10 mouse cellular contexts compared by ENCODE assay signal in genomic region chr19:28087607-28088546, GRCm38 (mm10).
DNase-seq lines count a peak whose midpoint lies in the region; ATAC-seq and TF ChIP-seq lines count a peak whose summit lies in the region.
"Had no signal": no experiment of that assay in that cellular context is flagged by ENCODE, and none has a peak within 500 bp of the region (broad histone marks: within the 10 kb centered on the region; RNA-seq: fewer than 3 reads in every experiment).

No protein-coding gene starts in this region.

- H3K4me3 ChIP-seq in hindbrain, embryonic 10.5 days: no peak overlapping the region
- H3K4me3 ChIP-seq in hindbrain, embryonic 11.5 days (ENCODE audit: low read depth, low read length): no peak overlapping the region
- no peak overlapping the region for H3K4me3 ChIP-seq in embryonic facial prominence, embryonic 14.5 days (ENCODE audit: low read depth, low read length)
- peak overlapping the region; percentile 6; the same call in 1 of the 2 replicates for H3K4me3 ChIP-seq in layer of hippocampus, adult 2 months
- no peak overlapping the region for H3K4me3 ChIP-seq in midbrain, embryonic 16.5 days (ENCODE audit: low read depth, low read length)
- no peak overlapping the region for H3K4me3 ChIP-seq in liver, embryonic 12.5 days
- H3K4me3 ChIP-seq in kidney, embryonic 15.5 days (replicated peaks): no peak overlapping the region
- H3K4me3 ChIP-seq: megakaryocyte, embryonic 14.5 days; stomach, embryonic 15.5 days had no signal

- ATAC-seq in hindbrain, embryonic 11.5 days (ENCODE audit: low FRiP score): no peak
- ATAC-seq in embryonic facial prominence, embryonic 14.5 days (ENCODE audit: low read depth): peak; percentile 50
- peak; percentile 84 for ATAC-seq in midbrain, embryonic 16.5 days
- no peak for ATAC-seq in liver, embryonic 12.5 days
- ATAC-seq in kidney, embryonic 15.5 days (replicated peaks; ENCODE audit: low FRiP score): no peak

- H3K4me2 ChIP-seq in hindbrain, embryonic 11.5 days (replicated peaks; ENCODE audit: low read depth, low read length): no peak overlapping the region
- no peak overlapping the region for H3K4me2 ChIP-seq in embryonic facial prominence, embryonic 14.5 days (ENCODE audit: low read depth, low read length)
- H3K4me2 ChIP-seq in midbrain, embryonic 16.5 days (ENCODE audit: low read length): no peak overlapping the region
- no peak overlapping the region for H3K4me2 ChIP-seq in liver, embryonic 12.5 days
- H3K4me2 ChIP-seq in kidney, embryonic 15.5 days: no peak overlapping the region
- H3K4me2 ChIP-seq: stomach, embryonic 15.5 days had no signal

- WGBS in hindbrain, embryonic 10.5 days: 75% methylated on average over 12 of the region's 12 CpGs
- WGBS in hindbrain, embryonic 11.5 days: 73% methylated on average over 12 of the region's 12 CpGs
- 72% methylated on average over 12 of the region's 12 CpGs for WGBS in embryonic facial prominence, embryonic 14.5 days
- WGBS in midbrain, embryonic 16.5 days: 39% methylated on average over 12 of the region's 12 CpGs
- 67% methylated on average over 12 of the region's 12 CpGs for WGBS in liver, embryonic 12.5 days (ENCODE audit: insufficient replicate concordance)
- WGBS in kidney, embryonic 15.5 days: 86% methylated on average over 12 of the region's 12 CpGs

- peak overlapping the region; percentile 50 for H3K27ac ChIP-seq in hindbrain, embryonic 10.5 days
- H3K27ac ChIP-seq in hindbrain, embryonic 11.5 days (ENCODE audit: low read depth, low read length): no peak overlapping the region
- peak overlapping the region; percentile 40; the same call in 1 of the 2 replicates for H3K27ac ChIP-seq in embryonic facial prominence, embryonic 14.5 days (replicated peaks; ENCODE audit: low read depth, low read length)
- H3K27ac ChIP-seq in layer of hippocampus, adult 2 months: peak overlapping the region; percentile 93
- H3K27ac ChIP-seq in midbrain, embryonic 16.5 days (ENCODE audit: low read length): peak overlapping the region; percentile 48
- no peak overlapping the region for H3K27ac ChIP-seq in liver, embryonic 12.5 days
- H3K27ac ChIP-seq in kidney, embryonic 15.5 days: no peak overlapping the region
- H3K27ac ChIP-seq: stomach, embryonic 15.5 days had no signal

- H3K9me3 ChIP-seq in hindbrain, embryonic 10.5 days: no peaks in the 10 kb centered on the region
- H3K9me3 ChIP-seq in hindbrain, embryonic 11.5 days (ENCODE audit: control insufficient read depth, low read length): no peaks in the 10 kb centered on the region
- no peaks in the 10 kb centered on the region for H3K9me3 ChIP-seq in embryonic facial prominence, embryonic 14.5 days (ENCODE audit: control insufficient read depth, low read length)
- H3K9me3 ChIP-seq in midbrain, embryonic 16.5 days (replicated peaks; ENCODE audit: control insufficient read depth, low read length, poor library complexity, severe bottlenecking): no peaks in the 10 kb centered on the region
- H3K9me3 ChIP-seq in liver, embryonic 12.5 days (replicated peaks): no peaks in the 10 kb centered on the region
- H3K9me3 ChIP-seq in kidney, embryonic 15.5 days (replicated peaks): no peaks in the 10 kb centered on the region
- H3K9me3 ChIP-seq: megakaryocyte, embryonic 14.5 days; stomach, embryonic 15.5 days had no signal

- no peaks in the 10 kb centered on the region for H3K27me3 ChIP-seq in hindbrain, embryonic 10.5 days (ENCODE audit: insufficient read depth, poor library complexity, severe bottlenecking)
- H3K27me3 ChIP-seq in hindbrain, embryonic 11.5 days (ENCODE audit: control insufficient read depth, insufficient read depth, low read length): no peaks in the 10 kb centered on the region
- no peaks in the 10 kb centered on the region for H3K27me3 ChIP-seq in embryonic facial prominence, embryonic 14.5 days (replicated peaks; ENCODE audit: control insufficient read depth, insufficient read depth, low read length)
- H3K27me3 ChIP-seq in midbrain, embryonic 16.5 days (ENCODE audit: control insufficient read depth, insufficient read depth, low read depth, low read length): no peaks in the 10 kb centered on the region
- no peaks in the 10 kb centered on the region for H3K27me3 ChIP-seq in liver, embryonic 12.5 days (replicated peaks)
- no peaks in the 10 kb centered on the region for H3K27me3 ChIP-seq in kidney, embryonic 15.5 days
- H3K27me3 ChIP-seq: megakaryocyte, embryonic 14.5 days; stomach, embryonic 15.5 days had no signal

- no peak overlapping the region for H3K9ac ChIP-seq in hindbrain, embryonic 11.5 days (ENCODE audit: low read depth, low read length)
- H3K9ac ChIP-seq in embryonic facial prominence, embryonic 14.5 days (ENCODE audit: low read depth, low read length): no peak overlapping the region
- no peak overlapping the region for H3K9ac ChIP-seq in midbrain, embryonic 16.5 days (ENCODE audit: low read depth, low read length)
- H3K9ac ChIP-seq in liver, embryonic 12.5 days: no peak overlapping the region
- no peak overlapping the region for H3K9ac ChIP-seq in kidney, embryonic 15.5 days
- H3K9ac ChIP-seq: stomach, embryonic 15.5 days had no signal

- no peaks in the 10 kb centered on the region for H3K36me3 ChIP-seq in hindbrain, embryonic 10.5 days
- H3K36me3 ChIP-seq in hindbrain, embryonic 11.5 days (ENCODE audit: control insufficient read depth, insufficient read depth, low read length): no peaks in the 10 kb centered on the region
- H3K36me3 ChIP-seq in embryonic facial prominence, embryonic 14.5 days (ENCODE audit: control insufficient read depth, insufficient read depth, low read length): no peaks in the 10 kb centered on the region
- H3K36me3 ChIP-seq in midbrain, embryonic 16.5 days (ENCODE audit: control insufficient read depth, insufficient read depth, low read length): no peaks in the 10 kb centered on the region
- H3K36me3 ChIP-seq in liver, embryonic 12.5 days: no peaks in the 10 kb centered on the region
- H3K36me3 ChIP-seq in kidney, embryonic 15.5 days: no peaks in the 10 kb centered on the region
- H3K36me3 ChIP-seq: stomach, embryonic 15.5 days had no signal

- peaks cover 18% of the 10 kb centered on the region for H3K4me1 ChIP-seq in hindbrain, embryonic 10.5 days (replicated peaks)
- no peaks in the 10 kb centered on the region for H3K4me1 ChIP-seq in hindbrain, embryonic 11.5 days (replicated peaks; ENCODE audit: control insufficient read depth, insufficient read depth, low read length)
- H3K4me1 ChIP-seq in embryonic facial prominence, embryonic 14.5 days (ENCODE audit: control insufficient read depth, insufficient read depth, low read length): peaks cover 6% of the 10 kb centered on the region; the same call in 1 of the 2 replicates
- H3K4me1 ChIP-seq in midbrain, embryonic 16.5 days (ENCODE audit: control insufficient read depth, insufficient read depth, low read length): peaks cover 15% of the 10 kb centered on the region
- H3K4me1 ChIP-seq in liver, embryonic 12.5 days: no peaks in the 10 kb centered on the region
- H3K4me1 ChIP-seq in kidney, embryonic 15.5 days: no peaks in the 10 kb centered on the region
- H3K4me1 ChIP-seq: megakaryocyte, embryonic 14.5 days; stomach, embryonic 15.5 days had no signal

- DNase-seq in hindbrain, embryonic 10.5 days (ENCODE audit: low spot score): no peak
- no peak for DNase-seq in hindbrain, embryonic 11.5 days (ENCODE audit: low spot score)
- DNase-seq in embryonic facial prominence, embryonic 14.5 days (ENCODE audit: low spot score): peak; percentile 66
- peak; percentile 66 to 82 for DNase-seq in layer of hippocampus, adult 2 months (ENCODE audit: low spot score in 2 of 2)
- DNase-seq in spleen, adult 12 weeks (ENCODE audit: low spot score): no peak

- TF ChIP-seq CTCF in layer of hippocampus, adult 2 months (conservative IDR thresholded peaks at IDR 0.05): no peak

Comparison
In these comparisons a context has a peak if more than half of its experiments do, and no peak if none do; other contexts are left out.
1. H3K27ac ChIP-seq: peak in hindbrain, embryonic 10.5 days (single experiment), embryonic facial prominence, embryonic 14.5 days (single experiment), layer of hippocampus, adult 2 months (single experiment) and midbrain, embryonic 16.5 days (single experiment); none in hindbrain, embryonic 11.5 days (single experiment), liver, embryonic 12.5 days (single experiment) and kidney, embryonic 15.5 days (single experiment).
2. DNase-seq: peak in embryonic facial prominence, embryonic 14.5 days (single experiment) and layer of hippocampus, adult 2 months (2 of 2); none in hindbrain, embryonic 10.5 days (single experiment), hindbrain, embryonic 11.5 days (single experiment) and spleen, adult 12 weeks (single experiment).
3. ATAC-seq: peak in embryonic facial prominence, embryonic 14.5 days (single experiment) and midbrain, embryonic 16.5 days (single experiment); none in hindbrain, embryonic 11.5 days (single experiment), liver, embryonic 12.5 days (single experiment) and kidney, embryonic 15.5 days (single experiment).